Mouse (Mus musculus) R1 (cell line): ENCODE data around the gene Tbcel.
A peak's percentile ranks its signal among the peaks of the same experiment; 100 is the strongest.

ENCODE experiments used
- DNase-seq: peaks from one replicate; pipeline ENCODE4 v3.0.0-alpha.2; 2018; ENCODE audit warnings: low read depth, low spot score

Gene Tbcel

DNA sequence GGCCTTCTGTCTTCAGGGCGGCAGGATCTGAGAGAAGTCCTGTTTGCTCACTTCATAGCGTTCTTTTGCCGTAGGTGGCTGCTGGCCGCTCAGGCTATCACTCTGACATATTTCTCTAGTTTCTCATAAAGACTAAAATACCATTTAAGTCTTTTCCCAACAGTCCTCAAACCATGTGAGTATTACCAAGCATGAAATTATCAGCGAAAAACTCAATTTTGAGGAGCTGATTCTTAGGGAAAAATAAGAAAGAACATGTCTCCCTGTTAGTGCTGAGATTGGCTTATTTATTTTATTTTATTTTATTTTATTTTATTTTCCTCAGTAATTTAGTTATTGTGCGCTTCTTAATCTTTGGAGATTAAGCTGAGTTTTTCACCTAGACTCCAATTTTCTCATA lies at the start of gene Tbcel:
TSS of gene Tbcel (minus strand) at position 101 of the 400 bp plus-strand sequence.
- DNase-seq = no peak

DNA sequence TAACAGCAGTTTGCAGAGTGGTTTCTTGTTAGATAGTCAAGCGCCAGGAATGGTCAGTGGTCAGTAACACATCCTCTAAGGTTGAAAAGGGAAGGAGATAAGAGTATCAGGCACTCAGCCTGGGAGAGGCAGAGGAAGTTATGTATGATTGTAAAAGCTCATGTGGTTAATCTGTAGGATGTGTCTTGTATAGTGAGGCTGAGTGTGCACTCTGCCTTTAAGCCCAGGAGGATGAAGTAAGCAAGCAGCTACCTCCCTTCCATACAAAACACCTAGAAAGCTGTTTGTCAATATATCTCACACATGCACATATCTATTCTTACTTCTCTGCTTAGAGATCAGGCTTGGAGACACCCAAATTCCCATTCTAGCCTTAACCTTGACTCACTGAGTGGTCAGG lies 47.6 kb upstream of the Tbcel start:
- DNase-seq = no peak

DNA sequence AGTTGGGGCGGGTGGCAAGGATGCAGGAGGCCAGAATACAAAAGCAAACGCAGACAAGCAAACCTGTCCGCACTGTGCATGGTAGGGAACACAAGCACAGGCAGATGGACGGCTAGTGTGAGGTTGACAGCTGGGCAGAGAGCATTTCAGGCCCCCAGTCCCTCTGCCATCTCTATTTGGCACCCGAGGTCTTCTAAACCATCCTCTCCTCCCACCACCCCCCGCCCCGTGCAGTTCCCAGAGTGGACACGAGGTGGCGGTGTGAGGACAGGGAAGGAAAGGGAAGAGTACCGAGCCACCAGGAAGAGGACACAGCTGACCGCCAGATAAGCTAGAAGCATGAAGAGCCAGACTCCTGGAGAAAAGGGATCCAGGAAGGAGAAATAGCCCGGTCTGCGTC lies 42.5 kb upstream of the Tbcel start:
- DNase-seq = peak; percentile 58

- DNase-seq = no peak
Measured at GRCm38 (mm10) chr9:42548981-42549380, 41.4 kb upstream of the Tbcel start.

GRCm38 (mm10) chr9:42544521-42544920 lies 36.9 kb upstream of the Tbcel start:
- DNase-seq = peak; percentile 61

DNA sequence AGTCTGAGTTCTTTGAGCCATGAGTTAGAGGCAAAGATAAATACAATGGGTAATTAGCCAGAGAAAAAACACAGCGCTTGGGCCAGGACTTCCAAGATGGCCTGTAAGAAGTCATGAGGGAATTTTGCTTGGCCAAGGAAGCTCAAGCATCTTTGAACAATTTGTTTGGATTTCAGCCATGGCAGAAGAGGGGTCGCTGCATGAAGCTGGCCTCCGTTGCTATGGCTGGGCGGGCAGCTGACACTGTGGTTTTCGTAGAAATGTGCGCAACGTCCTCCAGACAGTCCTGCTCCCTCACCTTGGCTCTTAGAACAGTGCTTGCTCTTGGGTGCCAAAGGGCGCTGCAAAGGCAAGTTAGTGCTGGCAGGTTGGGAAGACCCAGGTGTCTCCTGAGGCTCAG lies 25.9 kb upstream of the Tbcel start:
- no peak for DNase-seq

DNA sequence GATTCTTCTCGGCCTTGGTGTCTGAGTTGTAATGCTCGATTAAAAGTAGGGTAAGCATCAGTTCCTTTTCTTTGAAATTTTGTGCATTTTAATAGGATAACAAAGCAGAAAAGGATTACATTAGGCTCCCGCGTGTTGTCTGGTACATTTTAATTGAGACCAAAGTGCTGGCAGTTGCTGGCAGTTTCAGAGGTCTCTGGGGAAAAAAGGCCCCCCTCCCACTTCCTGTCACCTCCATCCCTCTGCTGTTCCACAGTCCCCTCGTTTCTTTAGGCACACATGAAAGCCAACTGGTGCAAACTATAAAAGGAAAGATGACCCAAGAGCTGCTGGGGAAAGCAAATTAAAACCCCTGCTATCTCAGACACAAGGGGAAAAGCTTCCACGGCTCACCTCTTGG lies 25.4 kb upstream of the Tbcel start:
- DNase-seq = no peak

- no peak for DNase-seq
Measured at GRCm38 (mm10) chr9:42531951-42532350, 24.3 kb upstream of the Tbcel start.

DNA sequence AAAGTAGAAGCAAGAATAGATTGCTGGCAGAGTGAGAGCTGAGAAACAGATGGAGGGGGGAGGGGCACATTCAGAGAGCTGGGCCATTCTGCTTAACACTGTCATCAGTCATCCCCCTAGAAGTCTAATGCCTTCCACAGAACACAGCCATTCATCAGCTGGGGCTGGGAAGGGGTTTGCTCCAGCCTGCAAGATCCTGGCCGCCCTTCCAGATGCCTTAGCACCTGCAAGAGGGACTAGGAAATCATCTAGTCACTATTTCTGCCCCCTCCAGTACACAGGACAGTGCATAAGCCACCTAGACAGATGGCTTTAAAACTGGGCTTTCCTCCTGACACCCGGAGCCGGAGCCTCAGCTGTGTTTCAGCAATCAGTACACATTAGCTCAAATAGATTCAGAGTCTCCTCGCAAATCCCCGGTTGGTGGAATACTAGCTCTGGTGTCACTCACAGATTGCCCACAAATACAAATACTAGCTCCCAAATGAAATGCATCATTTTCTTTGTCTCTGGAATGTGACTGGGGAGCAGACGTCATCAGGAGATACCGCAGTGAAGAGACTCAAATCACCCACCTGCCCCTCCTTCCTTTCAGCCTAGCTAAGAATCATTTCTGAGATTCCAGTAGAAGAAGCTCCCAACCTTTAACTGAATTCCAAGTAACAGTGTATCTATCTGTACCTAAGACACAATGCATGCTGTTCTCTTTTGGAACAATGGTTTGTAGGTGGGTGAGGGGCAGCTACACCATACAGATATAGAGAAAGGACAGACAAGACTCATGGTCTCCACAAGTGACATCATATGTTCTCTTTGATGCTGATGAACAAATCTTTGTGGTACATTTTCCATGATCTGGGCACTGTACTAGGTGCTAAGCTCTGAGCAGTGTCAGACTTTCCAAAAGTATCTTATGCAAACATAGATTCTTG lies 22.9 kb upstream of the Tbcel start:
- DNase-seq = no peak

DNA sequence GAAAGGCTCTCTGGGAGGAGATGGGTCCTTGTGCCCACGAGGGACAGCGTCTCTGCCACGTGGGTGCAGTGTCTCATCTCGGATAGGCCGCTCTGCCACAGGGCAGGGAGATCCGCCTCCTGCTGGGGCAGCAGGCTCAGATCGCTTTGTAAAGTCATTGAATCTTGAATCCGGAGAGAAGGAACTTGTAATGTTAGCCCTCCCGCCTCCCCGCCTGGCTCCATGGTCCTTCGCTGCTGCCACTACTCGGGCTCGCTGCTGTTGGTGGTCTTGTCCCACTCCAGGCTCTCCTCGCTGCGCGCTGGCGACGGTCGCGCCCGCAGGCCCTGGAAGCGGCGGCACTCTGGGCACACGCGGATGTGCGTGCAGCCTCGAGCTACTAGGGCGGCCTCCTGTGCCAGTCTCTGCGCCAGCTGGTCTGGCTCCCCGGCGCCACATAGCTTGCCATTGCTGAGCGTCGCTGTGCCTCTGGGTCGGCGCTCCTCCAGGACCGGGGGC lies 13.0 kb upstream of the Tbcel start:
- peak; percentile 34 for DNase-seq

GRCm38 (mm10) chr9:42518163-42518562 lies 10.6 kb upstream of the Tbcel start:
- DNase-seq = peak; percentile 41

GRCm38 (mm10) chr9:42513159-42513558 lies 5.5 kb upstream of the Tbcel start:
- DNase-seq = no peak

DNA sequence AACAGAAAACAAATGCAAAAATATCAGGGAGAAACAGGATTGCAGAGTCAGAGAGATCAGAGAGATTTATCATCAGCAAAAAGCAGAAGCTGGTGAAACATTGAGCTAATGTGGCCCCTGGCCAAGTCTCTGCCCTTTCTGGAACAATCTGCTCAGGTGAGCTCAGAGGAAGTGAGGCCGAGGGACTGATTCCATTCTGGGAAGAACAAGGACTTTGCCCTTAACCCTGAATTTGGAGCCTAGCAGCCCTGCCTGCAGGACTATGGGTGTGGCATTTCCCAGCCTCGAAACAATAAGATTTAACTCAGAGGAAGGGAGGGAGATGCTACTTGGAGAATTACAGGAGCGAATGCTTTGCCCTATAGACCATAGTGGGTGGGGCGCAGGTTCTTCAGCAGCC lies 4.7 kb upstream of the Tbcel start:
- peak; percentile 28 for DNase-seq

DNA sequence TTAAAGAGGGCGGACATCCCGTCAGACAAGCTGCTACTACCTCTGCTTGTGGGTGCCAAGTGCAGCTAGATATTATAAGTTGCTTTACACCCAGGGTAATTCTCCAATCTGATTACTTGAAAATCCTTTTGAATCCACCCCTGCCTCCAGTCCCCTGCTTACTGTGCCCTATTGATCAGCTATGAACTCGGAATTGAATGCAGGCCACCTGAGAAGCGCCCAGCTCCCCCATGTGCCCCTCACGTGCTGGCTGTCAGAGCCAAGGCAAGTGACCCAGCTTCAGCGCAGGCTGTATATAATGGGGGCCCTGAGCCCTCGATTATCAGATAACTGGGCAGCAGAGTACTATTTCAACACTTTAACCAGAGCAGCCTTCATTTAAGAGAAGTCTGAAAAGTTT lies 626 bp upstream of the Tbcel start:
- no peak for DNase-seq

- DNase-seq = no peak
Measured at GRCm38 (mm10) chr9:42507022-42507421, 587 bp downstream of the Tbcel start.

GRCm38 (mm10) chr9:42504971-42505510 lies 2.6 kb downstream of the Tbcel start:
- DNase-seq = no peak

DNA sequence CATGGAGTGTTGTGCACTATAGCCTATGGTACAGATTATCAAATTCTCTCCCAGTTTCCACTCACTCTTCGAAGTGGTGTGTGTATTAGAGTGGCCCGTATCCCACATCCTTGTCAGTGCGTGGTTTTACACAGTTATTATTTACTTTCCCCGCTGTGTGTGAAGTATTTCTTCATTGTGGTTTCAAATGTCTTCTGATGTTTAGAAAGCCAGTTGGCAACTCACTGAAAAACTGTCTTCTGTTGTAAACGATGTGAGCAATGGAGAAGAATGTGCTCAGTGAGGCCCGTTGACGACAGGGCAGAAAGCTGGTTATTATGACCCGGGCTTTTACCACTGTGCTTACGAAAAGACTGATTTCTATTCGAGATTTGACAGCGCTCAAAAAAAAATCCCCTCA lies 3.0 kb downstream of the Tbcel start:
- no peak for DNase-seq

DNA sequence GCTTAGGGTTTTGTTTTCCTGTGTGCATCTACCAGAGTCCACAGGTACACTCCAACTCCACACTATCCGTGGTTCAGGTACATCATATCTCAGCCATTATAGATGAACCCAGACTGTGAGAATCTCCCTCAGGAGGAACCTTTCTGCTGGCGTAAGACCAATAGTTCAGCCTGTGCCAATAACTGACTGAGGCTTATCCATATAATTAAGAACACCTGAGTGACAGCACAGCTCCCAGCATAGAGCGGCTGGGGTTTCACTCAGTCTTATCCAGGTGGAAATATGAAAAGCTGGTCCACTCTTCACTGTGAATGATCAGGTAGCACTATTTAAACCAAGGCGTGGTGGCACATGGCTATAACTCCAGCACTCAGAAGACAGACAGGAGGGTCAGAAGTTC lies 3.9 kb downstream of the Tbcel start:
- DNase-seq = no peak

DNA sequence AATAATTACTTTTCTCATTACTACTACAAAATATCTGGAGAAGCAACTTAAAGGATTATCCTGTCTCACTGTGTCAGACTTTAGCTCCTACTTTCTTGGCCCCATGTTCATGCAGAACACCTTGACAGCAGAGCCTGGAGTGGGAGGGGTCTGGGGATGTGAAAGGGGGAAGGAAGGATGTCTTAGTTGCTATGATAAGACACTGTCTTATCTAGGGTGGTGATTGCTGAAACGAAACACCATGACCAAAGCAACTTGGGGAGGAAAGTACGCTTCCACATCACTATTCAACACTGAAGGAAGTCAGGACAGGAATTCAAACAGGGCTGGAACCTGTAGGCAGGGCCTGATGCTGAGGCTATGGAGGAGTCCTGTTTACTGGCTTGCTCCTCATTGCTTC lies 11.3 kb downstream of the Tbcel start:
- DNase-seq = no peak

DNA sequence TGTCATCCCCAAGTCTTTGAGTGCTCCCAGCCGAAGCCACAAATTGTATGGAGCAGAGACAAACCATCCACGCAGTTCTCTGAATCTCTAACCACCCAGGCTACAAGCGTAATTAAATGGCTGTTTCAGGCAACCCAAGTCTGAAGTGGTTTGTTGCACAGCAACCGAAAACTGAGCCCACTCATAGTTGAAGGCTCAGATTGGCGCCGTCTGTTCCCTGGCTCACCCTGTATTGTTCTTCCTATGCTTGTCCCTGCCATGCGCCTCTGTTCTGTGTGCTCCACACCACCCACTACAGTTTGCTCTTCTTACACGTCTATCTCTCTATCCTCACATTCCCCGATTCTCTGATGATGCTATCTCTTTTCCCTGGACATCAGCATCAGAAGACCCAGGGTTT lies 15.8 kb downstream of the Tbcel start:
- DNase-seq = no peak

DNA sequence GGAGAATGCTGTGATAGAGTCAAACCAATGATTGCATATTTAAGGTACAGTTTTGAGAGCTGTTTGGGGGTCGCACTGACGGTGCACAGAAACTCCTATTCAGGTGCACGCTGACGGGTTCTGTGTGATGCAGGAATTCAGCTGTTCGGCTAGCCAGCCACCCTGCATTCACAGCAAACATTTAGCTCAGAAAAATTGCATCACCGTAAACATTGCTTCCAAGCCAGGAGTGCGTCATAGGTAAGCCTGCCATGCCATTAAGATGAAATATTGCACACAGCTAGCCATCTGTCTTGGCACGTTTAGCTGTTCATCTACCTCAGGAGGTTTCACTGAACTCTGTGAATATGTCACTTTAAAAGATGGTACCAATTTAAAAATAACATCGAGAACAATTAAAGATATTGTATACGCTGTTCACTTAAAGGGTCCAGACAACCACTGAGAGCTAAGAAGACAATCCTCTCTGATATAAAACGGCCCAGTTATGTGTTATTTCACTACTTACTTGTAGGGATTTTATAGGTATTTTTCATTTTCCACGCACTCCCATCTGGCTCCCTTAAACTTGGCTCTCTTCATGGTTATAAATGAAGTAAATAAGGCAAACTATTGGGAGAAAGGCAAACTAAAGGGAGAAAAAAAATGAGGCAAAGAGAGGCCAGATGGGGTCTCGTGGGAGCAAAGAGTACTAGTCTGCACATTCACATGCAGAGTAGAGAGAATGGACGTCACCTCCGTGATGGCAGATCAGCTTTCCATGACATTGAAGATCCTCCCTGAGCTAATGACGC lies 16.8 kb downstream of the Tbcel start:
- no peak for DNase-seq

DNA sequence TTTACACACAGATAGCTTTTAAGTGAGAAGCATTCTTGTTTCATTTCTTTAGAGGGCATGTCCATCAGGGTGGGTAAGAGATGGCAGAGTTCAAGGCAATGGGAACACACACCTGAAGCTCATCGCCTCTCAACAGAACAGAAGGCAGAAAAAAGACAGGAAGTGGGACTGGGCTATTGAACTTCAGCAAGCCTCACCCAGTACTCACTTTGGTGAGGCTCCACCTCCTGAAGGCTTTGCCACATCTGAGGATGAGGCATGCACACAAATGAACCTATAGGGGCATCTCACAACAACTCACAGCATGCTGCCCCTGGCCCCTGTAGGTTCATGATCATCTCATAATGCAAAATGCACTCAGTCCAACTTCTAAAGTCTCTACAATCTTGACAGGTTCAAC lies 19.5 kb downstream of the Tbcel start:
- no peak for DNase-seq
